In the genomic region with DNA sequence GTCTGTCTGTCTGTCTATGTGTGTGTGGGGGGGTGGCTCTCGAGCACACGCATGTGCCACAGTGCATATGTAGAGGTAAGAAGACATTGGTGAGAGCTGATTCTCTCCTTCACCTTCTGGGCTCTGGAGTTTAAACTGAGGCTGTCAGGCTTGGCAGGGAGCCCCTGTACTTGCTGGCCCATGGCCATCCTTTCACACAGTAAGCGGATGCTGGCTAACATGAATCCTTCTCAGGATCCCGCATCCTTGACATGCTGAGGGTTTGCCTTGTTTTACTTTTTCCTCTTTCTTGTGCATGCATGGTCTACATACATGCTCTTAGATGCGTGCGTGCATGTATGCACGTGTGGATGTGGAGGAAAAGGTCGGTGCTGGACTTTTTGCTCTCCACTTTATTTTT, we compare ENCODE assay signal across 8 mouse cellular contexts. TPM values are rescaled to one million over a fixed set of nuclear protein-coding genes. Genes with fewer than 3 reads are reported as not detected.
A peak's percentile ranks its signal among the peaks of the same experiment; 100 is the strongest.
DNase-seq lines count a peak whose midpoint lies in the region; ATAC-seq lines count a peak whose summit lies in the region.

No protein-coding gene starts in this region.

- H3K27ac ChIP-seq in embryonic facial prominence, embryonic 14.5 days (replicated peaks; ENCODE audit: low read depth, low read length) = no peak overlapping the region
- no peak overlapping the region for H3K27ac ChIP-seq in embryonic facial prominence, embryonic 10.5 days (replicated peaks)
- H3K27ac ChIP-seq in liver, embryonic 11.5 days (ENCODE audit: low read depth, low read length) = no peak overlapping the region

- H3K4me3 ChIP-seq in embryonic facial prominence, embryonic 14.5 days (ENCODE audit: low read depth, low read length) = no peak overlapping the region
- no peak overlapping the region for H3K4me3 ChIP-seq in embryonic facial prominence, embryonic 10.5 days
- H3K4me3 ChIP-seq in liver, embryonic 11.5 days (ENCODE audit: low read depth, low read length) = no peak overlapping the region

- no peak overlapping the region for H3K4me2 ChIP-seq in embryonic facial prominence, embryonic 14.5 days (ENCODE audit: low read depth, low read length)
- peak overlapping the region; percentile 24; the same call in 1 of the 2 replicates for H3K4me2 ChIP-seq in liver, embryonic 11.5 days

- peaks cover 4% of the 10 kb centered on the region; the same call in 1 of the 2 replicates for H3K4me1 ChIP-seq in embryonic facial prominence, embryonic 14.5 days (ENCODE audit: control insufficient read depth, insufficient read depth, low read length)
- 0 out of 2 replicates have a peak, but pooled peaks cover 3% of the 10 kb centered on the region for H3K4me1 ChIP-seq in embryonic facial prominence, embryonic 10.5 days
- peaks cover 35% of the 10 kb centered on the region for H3K4me1 ChIP-seq in liver, embryonic 11.5 days (replicated peaks; ENCODE audit: control insufficient read depth, insufficient read depth, low read length)

- H3K9ac ChIP-seq in embryonic facial prominence, embryonic 14.5 days (ENCODE audit: low read depth, low read length) = no peak overlapping the region
- no peak overlapping the region; the same call in 1 of the 2 replicates for H3K9ac ChIP-seq in liver, embryonic 11.5 days (ENCODE audit: low read depth, low read length)

- no peak for ATAC-seq in embryonic facial prominence, embryonic 14.5 days (ENCODE audit: low read depth)
- ATAC-seq in liver, embryonic 11.5 days (replicated peaks; ENCODE audit: low FRiP score) = no peak
- ATAC-seq in CD4-positive, CD25-positive, alpha-beta regulatory T cell, adult 4 months = no peak

- H3K36me3 ChIP-seq in embryonic facial prominence, embryonic 14.5 days (ENCODE audit: control insufficient read depth, insufficient read depth, low read length) = no peaks in the 10 kb centered on the region
- H3K36me3 ChIP-seq in embryonic facial prominence, embryonic 10.5 days (replicated peaks) = no peaks in the 10 kb centered on the region
- H3K36me3 ChIP-seq in liver, embryonic 11.5 days (ENCODE audit: control insufficient read depth, insufficient read depth, low read length) = no peaks in the 10 kb centered on the region

- H3K27me3 ChIP-seq in embryonic facial prominence, embryonic 14.5 days (replicated peaks; ENCODE audit: control insufficient read depth, insufficient read depth, low read length) = no peaks in the 10 kb centered on the region
- H3K27me3 ChIP-seq in embryonic facial prominence, embryonic 10.5 days (replicated peaks; ENCODE audit: low read depth, poor library complexity, severe bottlenecking) = no peaks in the 10 kb centered on the region
- no peaks in the 10 kb centered on the region for H3K27me3 ChIP-seq in liver, embryonic 11.5 days (replicated peaks; ENCODE audit: control insufficient read depth, insufficient read depth, low read length)

- peak; percentile 45 for DNase-seq in embryonic facial prominence, embryonic 14.5 days (ENCODE audit: low spot score)
- no peak for DNase-seq in embryonic facial prominence, embryonic 10.5 days (ENCODE audit: low spot score)
- DNase-seq in liver, embryonic 11.5 days (ENCODE audit: low spot score) = no peak
- DNase-seq in liver = no peak
- DNase-seq in cerebellum, postnatal 10 days = peak; percentile 90 to 92
- peak; percentile 14 to 46 for DNase-seq in layer of hippocampus, postnatal 25 days (ENCODE audit: extremely low spot score in 1 of 2, low spot score in 1 of 2)
- no peak for DNase-seq in thymus, postnatal 25 days

- 81% methylated on average over 8 of the region's 8 CpGs for WGBS in embryonic facial prominence, embryonic 14.5 days
- 89% methylated on average over 8 of the region's 8 CpGs for WGBS in embryonic facial prominence, embryonic 10.5 days
- 88% methylated on average over 8 of the region's 8 CpGs for WGBS in liver, embryonic 11.5 days

- no peaks in the 10 kb centered on the region for H3K9me3 ChIP-seq in embryonic facial prominence, embryonic 14.5 days (ENCODE audit: control insufficient read depth, low read length)
- no peaks in the 10 kb centered on the region for H3K9me3 ChIP-seq in embryonic facial prominence, embryonic 10.5 days
- H3K9me3 ChIP-seq in liver, embryonic 11.5 days (ENCODE audit: control insufficient read depth, low read length) = no peaks in the 10 kb centered on the region

RNA-seq across cellular contexts. Expression of gene Treml1, which starts 3.2 kb away (rescaled TPM):
- 0.50 and 1.1 TPM in 2 replicates for polyA plus RNA-seq in embryonic facial prominence, embryonic 14.5 days (2014; fragmentation: Nextera tagmentation; extraction: Ambion mirVana)
- polyA plus RNA-seq in embryonic facial prominence, embryonic 10.5 days (2016; fragmentation: Nextera tagmentation; extraction: Ambion mirVana) = 1.0 and 2.2 TPM in 2 replicates
- polyA plus RNA-seq in liver, embryonic 11.5 days (2014; fragmentation: Nextera tagmentation; extraction: Ambion mirVana) = 33.2 and 36.3 TPM in 2 replicates
- not detected for total RNA-seq in layer of hippocampus, postnatal 25 days (2021)
- not detected for polyA plus RNA-seq in CD4-positive, CD25-positive, alpha-beta regulatory T cell, adult 4 months (2017; shearing (Covaris generic))

RNA-seq across cellular contexts. Expression of gene Trem2, which starts 16.8 kb away (rescaled TPM):
- 5.4 and 6.6 TPM in 2 replicates for polyA plus RNA-seq in embryonic facial prominence, embryonic 14.5 days (2014; fragmentation: Nextera tagmentation; extraction: Ambion mirVana)
- 0.59 and 2.5 TPM in 2 replicates for polyA plus RNA-seq in embryonic facial prominence, embryonic 10.5 days (2016; fragmentation: Nextera tagmentation; extraction: Ambion mirVana)
- 3.5 and 4.7 TPM in 2 replicates for polyA plus RNA-seq in liver, embryonic 11.5 days (2014; fragmentation: Nextera tagmentation; extraction: Ambion mirVana)
- total RNA-seq in layer of hippocampus, postnatal 25 days (2021) = 10 to 100 TPM; 10.5 to 13.0 TPM
- not detected for polyA plus RNA-seq in CD4-positive, CD25-positive, alpha-beta regulatory T cell, adult 4 months (2017; shearing (Covaris generic))

RNA-seq across cellular contexts. Expression of gene Nfya, which starts 46.7 kb away (rescaled TPM):
- polyA plus RNA-seq in embryonic facial prominence, embryonic 14.5 days (2014; fragmentation: Nextera tagmentation; extraction: Ambion mirVana) = 16.2 and 16.7 TPM in 2 replicates
- polyA plus RNA-seq in embryonic facial prominence, embryonic 10.5 days (2016; fragmentation: Nextera tagmentation; extraction: Ambion mirVana) = 25.4 and 26.6 TPM in 2 replicates
- polyA plus RNA-seq in liver, embryonic 11.5 days (2014; fragmentation: Nextera tagmentation; extraction: Ambion mirVana) = 18.7 and 20.4 TPM in 2 replicates
- 10 to 100 TPM; 26.7 to 27.1 TPM for total RNA-seq in layer of hippocampus, postnatal 25 days (2021)
- polyA plus RNA-seq in CD4-positive, CD25-positive, alpha-beta regulatory T cell, adult 4 months (2017; shearing (Covaris generic)) = 10 to 100 TPM; 11.3 to 13.3 TPM

RNA-seq across cellular contexts. Expression of gene Oard1, which starts 46.8 kb away (rescaled TPM):
- 38.1 and 45.7 TPM in 2 replicates for polyA plus RNA-seq in embryonic facial prominence, embryonic 14.5 days (2014; fragmentation: Nextera tagmentation; extraction: Ambion mirVana)
- 87.8 and 89.5 TPM in 2 replicates for polyA plus RNA-seq in embryonic facial prominence, embryonic 10.5 days (2016; fragmentation: Nextera tagmentation; extraction: Ambion mirVana)
- 76.8 and 80.2 TPM in 2 replicates for polyA plus RNA-seq in liver, embryonic 11.5 days (2014; fragmentation: Nextera tagmentation; extraction: Ambion mirVana)
- 10 to 100 TPM; 10.5 to 13.7 TPM for total RNA-seq in layer of hippocampus, postnatal 25 days (2021)
- polyA plus RNA-seq in CD4-positive, CD25-positive, alpha-beta regulatory T cell, adult 4 months (2017; shearing (Covaris generic)) = 10 to 100 TPM; 81.7 to 98.8 TPM

RNA-seq across cellular contexts. Expression of gene B430306N03Rik, which starts 47.0 kb away (rescaled TPM):
- polyA plus RNA-seq in embryonic facial prominence, embryonic 14.5 days (2014; fragmentation: Nextera tagmentation; extraction: Ambion mirVana) = 0.07 and 1.0 TPM in 2 replicates
- not detected in 2 replicates for polyA plus RNA-seq in embryonic facial prominence, embryonic 10.5 days (2016; fragmentation: Nextera tagmentation; extraction: Ambion mirVana)
- 1.6 and 1.7 TPM in 2 replicates for polyA plus RNA-seq in liver, embryonic 11.5 days (2014; fragmentation: Nextera tagmentation; extraction: Ambion mirVana)
- under 1 TPM in 1 of 2 experiments, not detected in 1; 0.12 TPM for total RNA-seq in layer of hippocampus, postnatal 25 days (2021)
- 1 to 10 TPM; 1.8 to 2.5 TPM for polyA plus RNA-seq in CD4-positive, CD25-positive, alpha-beta regulatory T cell, adult 4 months (2017; shearing (Covaris generic))

Comparison
In these comparisons a context has a peak if more than half of its experiments do, and no peak if none do; other contexts are left out.
1. DNase-seq: peak in embryonic facial prominence, embryonic 14.5 days (single experiment), cerebellum, postnatal 10 days (2 of 2) and layer of hippocampus, postnatal 25 days (2 of 2); none in embryonic facial prominence, embryonic 10.5 days (single experiment), liver, embryonic 11.5 days (single experiment), liver (single experiment) and thymus, postnatal 25 days (single experiment).
2. RNA of gene Treml1, which starts 3.2 kb away (polyA plus RNA-seq): 33.2 to 36.3 TPM in liver, embryonic 11.5 days; 1.0 to 2.2 TPM in embryonic facial prominence, embryonic 10.5 days, 0.50 to 1.1 TPM in embryonic facial prominence, embryonic 14.5 days and not detected in CD4-positive, CD25-positive, alpha-beta regulatory T cell, adult 4 months; every median in the first group is over 10 times any median in the second.